Mouse (Mus musculus): ENCODE measurements at regions not wholly inside any gene's neighbourhood (a gene's known extent, or its start where the extent isn't known, plus 50 kb on each side); places are given as distances from the start of the nearest gene placed in this dataset.

GRCm38 (mm10) chr9:85450877-85451276, 123.7 kb upstream of the Tent5a start:
- DNase-seq, result no peak

- DNase-seq, result no peak
Observed at GRCm38 (mm10) chr9:85449493-85449892, 122.3 kb upstream of the Tent5a start.

GRCm38 (mm10) chr9:85442761-85443505, 115.8 kb upstream of the Tent5a start:
- no peak for DNase-seq

- DNase-seq, result no peak
Observed at GRCm38 (mm10) chr9:85439664-85440063, 112.5 kb upstream of the Tent5a start.

GRCm38 (mm10) chr9:85432220-85432619, 105.1 kb upstream of the Tent5a start:
- DNase-seq, result no peak

- no peak for DNase-seq
Observed at GRCm38 (mm10) chr9:85426809-85427208, 99.7 kb upstream of the Tent5a start.

- DNase-seq, result no peak
Observed at GRCm38 (mm10) chr9:85423908-85424307, 96.8 kb upstream of the Tent5a start.

- no peak for DNase-seq
Observed at GRCm38 (mm10) chr9:85414391-85414790, 87.2 kb upstream of the Tent5a start.

GRCm38 (mm10) chr9:85413813-85414212, 86.7 kb upstream of the Tent5a start:
- DNase-seq, result no peak

- DNase-seq, result no peak
Observed at GRCm38 (mm10) chr9:85410643-85411296, 83.6 kb upstream of the Tent5a start.

GRCm38 (mm10) chr9:85409974-85410506, 82.9 kb upstream of the Tent5a start:
- DNase-seq, result no peak

- no peak for DNase-seq
Observed at GRCm38 (mm10) chr9:85408461-85408860, 81.3 kb upstream of the Tent5a start.

- no peak for DNase-seq
Observed at GRCm38 (mm10) chr9:85407592-85407991, 80.4 kb upstream of the Tent5a start.

GRCm38 (mm10) chr9:85401736-85402135, 74.6 kb upstream of the Tent5a start:
- no peak for DNase-seq

GRCm38 (mm10) chr9:85400600-85401313, 73.6 kb upstream of the Tent5a start:
- DNase-seq, result peak; percentile 15

- DNase-seq, result no peak
Observed at GRCm38 (mm10) chr9:85394975-85395374, 67.8 kb upstream of the Tent5a start.

GRCm38 (mm10) chr9:85391283-85391682, 64.1 kb upstream of the Tent5a start:
- DNase-seq, result no peak

- no peak for DNase-seq
Observed at GRCm38 (mm10) chr9:85388775-85389393, 61.7 kb upstream of the Tent5a start.

- DNase-seq, result no peak
Observed at GRCm38 (mm10) chr9:85382413-85382812, 55.3 kb upstream of the Tent5a start.

GRCm38 (mm10) chr9:85380756-85381155, 53.6 kb upstream of the Tent5a start:
- DNase-seq, result no peak

GRCm38 (mm10) chr9:85379135-85379534, 52.0 kb upstream of the Tent5a start:
- no peak for DNase-seq

All from cerebellum, adult 9-10 months (tissue).